Mouse (Mus musculus): ENCODE measurements at regions not wholly inside any gene's neighbourhood (a gene's known extent, or its start where the extent isn't known, plus 50 kb on each side); places are given as distances from the start of the nearest gene placed in this dataset.

DNA sequence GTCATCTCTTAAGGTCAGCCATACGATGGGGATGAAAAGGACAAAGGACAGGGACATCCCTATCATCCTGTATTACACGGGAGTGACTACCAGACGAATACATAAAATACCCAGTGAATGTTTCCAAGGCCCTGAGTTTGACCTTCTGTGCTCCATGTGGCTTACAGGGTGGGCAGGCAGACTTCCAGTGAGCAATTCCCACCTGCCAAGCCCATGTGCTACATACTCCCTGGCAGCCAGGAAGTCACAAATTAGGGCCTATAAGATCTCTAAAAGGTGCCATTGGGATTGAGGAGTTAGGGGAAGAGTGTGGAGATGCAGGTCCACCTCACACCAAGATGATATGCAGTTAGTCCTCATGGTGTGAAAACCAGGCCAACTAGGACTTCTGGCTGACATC lies 233.1 kb upstream of the Kazn start:
- Histone ChIP-seq H3K27me3 (ENCODE audit: control insufficient read depth, insufficient read depth, low read length, poor library complexity, severe bottlenecking) (no peaks in the 10 kb centered on the region), H3K36me3 (ENCODE audit: control insufficient read depth, insufficient read depth, low read length, poor library complexity, severe bottlenecking) (no peaks in the 10 kb centered on the region)
- DNase-seq (ENCODE audit: low read depth, low spot score), result no peak

DNA sequence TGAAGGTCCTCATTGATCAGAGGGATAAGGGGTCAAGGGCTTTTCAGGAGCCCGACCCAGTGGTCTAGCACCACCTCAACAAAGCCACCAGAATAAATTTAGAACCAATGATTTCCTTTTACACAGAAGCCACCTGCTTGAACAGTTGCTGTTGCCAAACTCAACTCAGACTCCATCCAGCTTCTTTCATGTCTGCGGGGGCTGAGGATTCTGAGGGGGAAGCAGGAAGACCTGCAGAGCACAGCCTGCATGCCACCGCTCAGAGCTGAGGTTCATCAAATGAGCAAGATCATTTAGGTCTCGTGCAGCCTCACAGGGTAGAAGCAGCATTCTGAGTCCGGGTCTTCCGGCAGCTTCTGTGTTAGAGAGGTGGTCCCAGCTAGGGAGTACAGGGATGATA lies 231.6 kb upstream of the Kazn start:
- H3K36me3 ChIP-seq (ENCODE audit: control insufficient read depth, insufficient read depth, low read length, poor library complexity, severe bottlenecking), result no peaks in the 10 kb centered on the region
- no peaks in the 10 kb centered on the region for H3K27me3 ChIP-seq (ENCODE audit: control insufficient read depth, insufficient read depth, low read length, poor library complexity, severe bottlenecking)
- DNase-seq (ENCODE audit: low read depth, low spot score), result no peak

DNA sequence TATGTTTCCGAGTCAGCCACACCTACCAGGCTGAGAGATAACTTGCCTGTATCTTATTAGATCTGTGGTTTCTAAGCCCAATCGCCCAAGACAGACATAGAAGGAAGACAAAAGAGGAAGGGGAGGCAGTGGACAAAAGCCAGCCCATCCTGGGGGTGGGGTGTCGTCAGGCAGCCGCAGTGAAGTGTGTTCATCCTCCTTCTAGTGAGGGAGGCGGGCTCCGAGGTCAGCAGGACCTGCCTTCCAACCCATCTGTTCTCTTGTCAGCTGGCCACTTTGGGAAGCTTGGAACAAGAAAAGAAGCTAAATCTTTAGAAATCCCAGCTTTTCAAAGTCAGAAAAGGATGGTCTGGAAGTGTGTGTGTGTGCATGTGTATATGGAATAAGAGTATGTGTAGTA lies 228.7 kb upstream of the Kazn start:
- Histone ChIP-seq H3K27me3 (ENCODE audit: control insufficient read depth, insufficient read depth, low read length, poor library complexity, severe bottlenecking) (no peaks in the 10 kb centered on the region), H3K36me3 (ENCODE audit: control insufficient read depth, insufficient read depth, low read length, poor library complexity, severe bottlenecking) (no peaks in the 10 kb centered on the region)
- DNase-seq (ENCODE audit: low read depth, low spot score), result no peak

DNA sequence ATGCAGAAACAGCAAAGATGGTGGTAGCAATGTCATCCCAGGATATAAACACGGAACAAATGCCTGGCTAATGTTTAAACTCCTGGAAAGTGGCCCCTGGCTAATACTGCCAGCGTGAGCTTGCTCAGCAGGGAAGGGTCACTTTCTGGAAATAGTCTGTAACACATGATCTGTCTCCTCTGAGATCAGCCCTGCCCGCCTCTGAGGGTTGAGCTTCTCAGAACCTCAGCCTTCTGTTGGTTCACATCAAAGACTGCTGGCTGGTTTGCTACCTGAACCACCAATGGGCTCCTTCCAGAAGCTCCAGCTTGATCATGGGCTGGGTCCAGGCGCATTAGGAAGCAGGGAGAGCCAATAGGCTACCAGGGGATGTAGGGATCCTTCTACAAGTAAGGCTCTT lies 226.0 kb upstream of the Kazn start:
- no peak for DNase-seq (ENCODE audit: low read depth, low spot score)
- no peaks in the 10 kb centered on the region for H3K27me3 ChIP-seq (ENCODE audit: control insufficient read depth, insufficient read depth, low read length, poor library complexity, severe bottlenecking)
- H3K36me3 ChIP-seq (ENCODE audit: control insufficient read depth, insufficient read depth, low read length, poor library complexity, severe bottlenecking), result no peaks in the 10 kb centered on the region

DNA sequence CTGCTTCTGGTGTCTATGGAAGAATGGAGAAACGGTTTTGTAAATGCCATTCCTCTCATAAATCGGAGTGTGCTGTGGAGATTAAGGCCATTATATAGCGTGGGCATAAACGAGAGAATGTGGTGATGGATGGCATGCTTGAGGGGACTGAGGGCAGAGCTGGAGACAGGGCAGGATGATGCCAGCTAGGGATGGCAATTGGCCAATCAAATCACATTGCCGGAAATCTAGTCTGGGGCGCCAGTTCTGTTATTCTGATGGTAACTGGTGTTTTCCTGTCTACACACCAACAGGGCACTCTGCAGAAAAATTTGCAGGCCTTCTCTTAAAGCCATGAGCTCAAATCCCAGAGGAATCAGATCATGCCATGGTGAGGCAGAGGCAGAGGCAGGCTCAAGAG lies 224.9 kb upstream of the Kazn start:
- Histone ChIP-seq H3K27me3 (ENCODE audit: control insufficient read depth, insufficient read depth, low read length, poor library complexity, severe bottlenecking) (no peaks in the 10 kb centered on the region), H3K36me3 (ENCODE audit: control insufficient read depth, insufficient read depth, low read length, poor library complexity, severe bottlenecking) (no peaks in the 10 kb centered on the region)
- DNase-seq (ENCODE audit: low read depth, low spot score), result no peak

DNA sequence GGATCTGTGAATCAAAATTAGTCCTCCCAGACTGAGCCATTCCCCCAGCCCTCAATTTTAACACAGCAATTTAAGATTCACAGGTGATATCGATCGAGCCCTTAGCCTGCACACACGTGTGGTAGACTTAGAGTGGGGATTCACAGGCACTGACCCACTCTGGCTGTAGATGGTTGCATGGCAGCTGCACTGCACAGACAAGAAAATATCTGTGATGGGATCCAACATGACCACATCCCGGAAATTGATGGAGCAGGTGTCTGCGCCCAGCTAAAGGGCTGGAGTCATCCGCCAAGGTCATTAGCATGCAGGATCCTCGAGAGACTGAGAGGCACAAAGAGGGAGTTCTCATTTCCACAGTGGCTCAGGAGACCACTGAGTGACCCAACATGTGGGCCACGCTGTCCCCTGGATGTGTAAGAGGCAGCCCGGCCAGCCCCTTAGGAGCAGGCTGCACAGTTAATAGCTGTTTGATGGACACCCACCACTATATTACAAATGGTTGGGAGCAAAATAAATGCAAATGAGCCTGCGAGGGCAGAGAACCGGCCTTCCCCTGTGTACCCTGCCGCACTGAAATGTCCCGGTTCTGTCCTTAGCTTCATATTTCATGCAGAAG lies 221.4 kb upstream of the Kazn start:
- Histone ChIP-seq H3K36me3 (ENCODE audit: control insufficient read depth, insufficient read depth, low read length, poor library complexity, severe bottlenecking) (no peaks in the 10 kb centered on the region), H3K27me3 (ENCODE audit: control insufficient read depth, insufficient read depth, low read length, poor library complexity, severe bottlenecking) (no peaks in the 10 kb centered on the region)
- no peak for DNase-seq (ENCODE audit: low read depth, low spot score)

DNA sequence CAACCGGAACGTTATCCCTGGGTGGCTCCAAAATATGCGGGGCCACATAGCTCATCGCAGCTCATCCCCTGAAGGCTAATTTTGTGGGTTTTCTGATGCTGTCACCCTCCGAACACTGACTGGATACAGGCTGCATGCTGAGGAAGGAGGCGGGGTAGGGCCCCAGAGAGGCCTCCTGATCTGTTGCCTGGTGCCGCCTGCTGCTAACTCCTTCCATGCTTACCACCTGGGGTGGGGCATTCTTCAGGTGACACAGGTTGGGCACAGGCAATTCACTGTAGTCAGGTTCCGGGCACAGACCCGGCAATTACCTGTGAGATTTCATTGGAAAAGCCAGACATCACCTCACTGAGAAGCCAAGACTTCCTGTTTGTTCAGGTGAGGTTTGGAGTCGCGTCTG lies 213.4 kb upstream of the Kazn start:
- no peaks in the 10 kb centered on the region for H3K36me3 ChIP-seq (ENCODE audit: control insufficient read depth, insufficient read depth, low read length, poor library complexity, severe bottlenecking)
- no peak for DNase-seq (ENCODE audit: low read depth, low spot score)
- no peaks in the 10 kb centered on the region for H3K27me3 ChIP-seq (ENCODE audit: control insufficient read depth, insufficient read depth, low read length, poor library complexity, severe bottlenecking)

DNA sequence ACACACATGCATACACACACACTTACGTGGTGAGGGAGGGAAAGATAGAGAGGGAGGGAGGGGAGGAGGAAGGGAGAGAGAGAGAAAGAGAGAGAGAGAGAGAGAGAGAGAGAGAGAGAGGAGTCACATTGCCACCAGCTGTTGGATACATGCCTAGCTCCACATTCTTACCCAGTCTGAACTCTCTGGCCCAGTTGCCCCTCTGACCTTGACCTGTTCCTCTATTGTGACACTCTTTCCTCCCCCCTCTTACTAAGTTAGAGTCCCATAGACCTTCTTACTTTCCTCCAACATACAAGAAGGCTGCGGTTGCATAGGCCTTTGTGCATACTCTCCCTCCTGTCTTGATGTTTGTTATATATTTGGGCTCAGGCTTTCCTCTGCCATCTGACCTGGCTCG lies 211.7 kb upstream of the Kazn start:
- no peaks in the 10 kb centered on the region for H3K36me3 ChIP-seq (ENCODE audit: control insufficient read depth, insufficient read depth, low read length, poor library complexity, severe bottlenecking)
- no peaks in the 10 kb centered on the region for H3K27me3 ChIP-seq (ENCODE audit: control insufficient read depth, insufficient read depth, low read length, poor library complexity, severe bottlenecking)
- no peak for DNase-seq (ENCODE audit: low read depth, low spot score)

DNA sequence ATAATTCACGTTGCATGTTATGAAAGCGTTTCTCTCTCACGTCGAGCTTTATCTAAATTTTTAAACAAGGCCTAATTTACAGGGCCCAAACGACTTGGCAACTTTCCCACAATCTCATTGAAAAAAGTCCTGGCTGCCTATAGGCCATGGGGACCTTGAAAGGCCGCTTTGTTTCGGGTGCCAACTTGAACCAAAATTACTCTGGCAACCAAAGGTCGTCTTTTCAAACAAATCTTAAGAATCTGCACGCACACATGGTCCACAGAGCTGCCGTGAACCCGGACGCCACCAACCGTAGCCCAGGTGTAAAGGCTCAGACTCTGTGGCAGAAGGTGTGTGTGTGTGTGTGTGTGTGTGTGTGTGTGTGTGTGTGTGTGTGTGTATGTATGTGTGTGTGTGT lies 210.5 kb upstream of the Kazn start:
- Histone ChIP-seq H3K36me3 (ENCODE audit: control insufficient read depth, insufficient read depth, low read length, poor library complexity, severe bottlenecking) (no peaks in the 10 kb centered on the region), H3K27me3 (ENCODE audit: control insufficient read depth, insufficient read depth, low read length, poor library complexity, severe bottlenecking) (no peaks in the 10 kb centered on the region)
- no peak for DNase-seq (ENCODE audit: low read depth, low spot score)

DNA sequence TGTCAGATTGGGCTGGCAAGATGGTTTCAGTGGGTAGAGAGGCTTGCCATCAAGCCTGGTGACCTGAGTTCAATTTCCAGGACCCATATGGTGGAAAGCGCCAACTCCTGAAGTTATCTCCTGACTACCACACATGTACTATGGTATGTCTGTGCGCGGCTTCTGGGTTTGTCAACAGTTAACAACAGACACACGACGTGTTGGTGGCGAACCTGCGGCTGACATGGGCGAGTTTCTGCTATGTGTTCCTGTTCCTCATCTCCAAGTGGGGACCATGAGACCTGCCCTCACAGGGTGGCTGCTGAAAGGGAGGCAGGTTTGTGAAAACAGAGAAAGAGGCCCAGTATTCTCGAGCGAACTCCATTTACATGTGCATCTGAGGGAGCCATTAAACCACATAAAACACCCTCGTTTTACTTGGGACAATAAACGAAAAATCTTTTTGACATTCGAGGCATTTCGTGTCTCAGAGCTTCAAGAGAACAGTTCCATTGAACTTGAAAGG lies 210.0 kb upstream of the Kazn start:
- no peak for DNase-seq (ENCODE audit: low read depth, low spot score)
- no peaks in the 10 kb centered on the region for H3K27me3 ChIP-seq (ENCODE audit: control insufficient read depth, insufficient read depth, low read length, poor library complexity, severe bottlenecking)
- no peaks in the 10 kb centered on the region for H3K36me3 ChIP-seq (ENCODE audit: control insufficient read depth, insufficient read depth, low read length, poor library complexity, severe bottlenecking)

DNA sequence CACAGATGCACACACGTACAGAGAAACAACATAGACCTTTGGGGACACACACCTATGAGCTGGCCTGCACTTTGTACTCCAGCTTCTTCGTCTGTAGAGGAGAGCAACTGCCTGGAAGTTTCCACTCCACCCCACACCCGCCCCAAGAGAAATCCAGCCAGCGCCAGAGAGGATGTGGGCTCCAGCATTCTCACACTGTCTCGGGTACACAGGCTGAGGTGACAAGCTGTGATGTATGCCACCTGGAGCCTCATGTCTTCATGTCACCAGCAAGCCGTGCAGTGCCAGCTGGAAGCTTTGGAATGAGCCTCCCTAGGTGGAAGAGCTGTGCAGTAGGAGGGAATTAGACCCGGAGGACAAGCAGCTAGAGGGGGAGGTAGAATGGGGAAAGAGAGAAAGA lies 208.3 kb upstream of the Kazn start:
- no peak for DNase-seq (ENCODE audit: low read depth, low spot score)
- no peaks in the 10 kb centered on the region for H3K27me3 ChIP-seq (ENCODE audit: control insufficient read depth, insufficient read depth, low read length, poor library complexity, severe bottlenecking)
- no peaks in the 10 kb centered on the region for H3K36me3 ChIP-seq (ENCODE audit: control insufficient read depth, insufficient read depth, low read length, poor library complexity, severe bottlenecking)

DNA sequence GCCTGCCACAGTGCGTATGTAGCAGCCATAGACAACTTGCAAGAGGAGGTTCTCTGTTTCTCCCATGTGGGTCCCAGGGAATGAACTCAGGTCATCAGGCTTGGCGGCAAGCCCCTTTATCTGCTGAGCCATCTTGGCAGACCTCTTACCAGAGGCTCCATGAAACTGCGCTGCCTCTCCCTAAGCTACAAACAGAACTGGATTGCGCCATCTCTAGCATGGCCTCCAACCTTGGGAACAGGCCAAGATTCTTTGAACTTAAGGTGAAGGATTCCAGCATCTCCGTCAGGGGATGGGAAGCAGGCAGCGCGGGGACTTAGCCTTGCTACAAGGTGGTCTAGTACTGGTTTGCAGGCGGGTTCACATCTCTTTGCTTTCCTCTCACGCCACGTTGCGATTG lies 201.8 kb upstream of the Kazn start:
- Histone ChIP-seq H3K36me3 (ENCODE audit: control insufficient read depth, insufficient read depth, low read length, poor library complexity, severe bottlenecking) (no peaks in the 10 kb centered on the region), H3K27me3 (ENCODE audit: control insufficient read depth, insufficient read depth, low read length, poor library complexity, severe bottlenecking) (no peaks in the 10 kb centered on the region)
- no peak for DNase-seq (ENCODE audit: low read depth, low spot score)

DNA sequence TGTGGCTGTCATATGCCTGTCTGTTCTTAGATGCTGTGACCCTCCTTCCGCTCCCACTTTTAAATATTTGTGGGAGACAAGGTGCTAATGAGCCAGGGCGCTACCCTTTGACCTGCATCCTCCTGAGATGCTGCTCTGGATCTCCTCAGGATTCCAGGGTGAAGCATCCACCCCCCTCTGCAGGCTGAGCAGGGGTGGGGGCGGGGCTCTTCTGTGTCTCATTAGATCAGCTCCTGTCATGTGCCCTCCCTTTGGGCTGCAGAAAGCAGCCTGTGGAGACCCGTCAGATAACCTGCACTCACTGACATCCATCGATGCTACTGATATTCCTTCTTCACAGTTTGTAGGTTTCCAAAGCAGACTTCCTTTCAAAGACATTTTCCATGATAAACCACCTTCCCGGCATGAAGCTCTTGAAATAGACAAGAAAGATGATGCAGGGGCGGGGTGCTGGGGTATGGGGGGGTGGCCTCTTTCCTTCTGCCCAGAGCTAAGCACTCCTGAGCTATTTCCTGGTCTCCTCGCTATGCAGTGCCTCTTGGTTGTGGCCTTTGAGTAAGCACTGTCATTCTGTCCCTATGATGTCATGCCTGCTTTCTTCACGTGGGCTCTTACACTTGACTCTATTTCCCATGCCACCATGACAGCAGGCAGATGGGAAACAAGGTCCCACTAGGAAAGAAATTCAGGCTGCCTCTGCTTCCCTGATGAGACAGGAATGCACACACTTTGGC lies 200.4 kb upstream of the Kazn start:
- no peak for DNase-seq (ENCODE audit: low read depth, low spot score)
- Histone ChIP-seq H3K36me3 (ENCODE audit: control insufficient read depth, insufficient read depth, low read length, poor library complexity, severe bottlenecking) (no peaks in the 10 kb centered on the region), H3K27me3 (ENCODE audit: control insufficient read depth, insufficient read depth, low read length, poor library complexity, severe bottlenecking) (no peaks in the 10 kb centered on the region)

DNA sequence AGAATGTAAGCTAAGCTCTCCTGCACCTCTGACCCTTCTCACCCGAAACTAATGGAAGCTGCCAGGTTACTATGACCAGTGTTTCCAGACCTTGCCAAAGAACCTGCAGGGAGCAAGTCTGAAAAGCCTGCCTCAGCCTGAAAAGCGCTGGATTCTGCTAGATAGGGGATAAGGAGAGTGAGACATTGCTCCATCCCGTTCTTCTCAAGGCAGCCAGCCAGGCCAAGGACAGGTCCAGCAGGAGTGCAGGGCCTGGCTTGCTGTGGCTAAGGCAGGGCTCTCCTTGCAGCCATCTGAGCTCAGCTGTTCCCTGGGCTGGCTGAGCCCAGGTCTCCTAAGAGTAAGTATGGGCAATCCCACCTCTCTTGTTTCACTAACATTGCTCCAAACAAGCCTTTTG lies 185.4 kb upstream of the Kazn start:
- DNase-seq (ENCODE audit: low read depth, low spot score), result no peak
- Histone ChIP-seq H3K36me3 (ENCODE audit: control insufficient read depth, insufficient read depth, low read length, poor library complexity, severe bottlenecking) (no peaks in the 10 kb centered on the region), H3K27me3 (ENCODE audit: control insufficient read depth, insufficient read depth, low read length, poor library complexity, severe bottlenecking) (no peaks in the 10 kb centered on the region)

DNA sequence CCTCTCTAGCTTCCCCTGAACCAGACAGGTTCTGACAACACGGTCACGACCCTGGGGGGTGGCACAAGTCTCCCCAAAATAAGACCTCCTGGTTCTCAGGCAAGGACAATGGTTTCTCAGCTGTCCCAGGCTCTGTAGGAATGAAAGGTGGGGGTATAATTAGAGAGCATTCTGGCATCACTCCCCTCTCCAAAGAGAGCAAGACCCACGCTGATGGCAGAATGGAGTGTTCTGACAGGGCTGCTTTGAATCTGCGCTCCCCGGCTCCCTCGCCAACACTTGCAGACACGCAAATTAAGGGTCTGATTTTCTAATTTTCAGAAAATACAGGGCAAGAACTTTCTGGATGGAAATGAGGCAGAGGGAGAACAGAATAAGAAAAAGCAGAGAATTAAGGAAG lies 181.2 kb upstream of the Kazn start:
- no peaks in the 10 kb centered on the region for H3K36me3 ChIP-seq (ENCODE audit: control insufficient read depth, insufficient read depth, low read length, poor library complexity, severe bottlenecking)
- H3K27me3 ChIP-seq (ENCODE audit: control insufficient read depth, insufficient read depth, low read length, poor library complexity, severe bottlenecking), result no peaks in the 10 kb centered on the region
- DNase-seq (ENCODE audit: low read depth, low spot score), result no peak

DNA sequence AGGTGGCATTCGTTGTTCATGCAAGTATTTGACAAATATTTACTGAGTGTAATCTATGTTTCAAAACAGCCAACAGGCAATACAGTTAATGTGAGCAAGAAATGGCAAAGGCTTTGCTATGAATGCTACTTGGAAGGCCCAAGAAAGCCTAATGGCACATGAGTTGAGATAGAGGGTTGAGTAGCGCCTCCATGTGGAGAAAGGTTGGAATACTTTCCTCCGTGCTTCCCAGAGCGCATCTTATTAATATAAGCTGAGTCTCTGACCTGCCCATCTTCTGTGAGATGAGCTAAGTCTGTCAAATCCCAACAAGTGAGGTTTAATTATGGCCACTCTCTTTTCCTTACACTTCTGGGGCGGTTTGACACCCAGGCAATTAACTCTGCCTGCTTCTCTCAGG lies 175.7 kb upstream of the Kazn start:
- Histone ChIP-seq H3K27me3 (ENCODE audit: control insufficient read depth, insufficient read depth, low read length, poor library complexity, severe bottlenecking) (no peaks in the 10 kb centered on the region), H3K36me3 (ENCODE audit: control insufficient read depth, insufficient read depth, low read length, poor library complexity, severe bottlenecking) (no peaks in the 10 kb centered on the region)
- DNase-seq (ENCODE audit: low read depth, low spot score), result no peak
